Mouse (Mus musculus) olfactory bulb, adult 2 months (tissue): ENCODE data around the gene Mrps21.
"Not testable (repeated sequence)": the region's sequence is repeated elsewhere in the genome, so short reads cannot be mapped to it uniquely, and the experiment has no call there.

Source experiments
- CTCF ChIP-seq: fragments of 200-500 bp; IDR thresholded peaks from 2 replicates; pipeline ENCODE4 v1.5.1; 2012; ENCODE audit warnings: low read depth, mild to moderate bottlenecking, low read length, moderate library complexity; ENCODE audit not compliant: insufficient read depth
- POLR2A ChIP-seq: fragments of 200-500 bp; IDR thresholded peaks from 2 replicates; pipeline ENCODE4 v1.6.1; 2012; ENCODE audit warnings: mild to moderate bottlenecking, low read depth, low read length, moderate library complexity; ENCODE audit not compliant: insufficient read depth

GRCm38 (mm10) chr3:95920532-95920931 is 49.2 kb upstream of the Mrps21 start:
- TF ChIP-seq CTCF, POLR2A: not testable (repeated sequence)
